Mouse (Mus musculus): Measurements from ENCODE around the gene Mto1.
A peak's percentile ranks its signal among the peaks of the same experiment; 100 is the strongest.
"Not testable (repeated sequence)": the region's sequence is repeated elsewhere in the genome, so short reads cannot be mapped to it uniquely, and the experiment has no call there.

Gene Mto1

DNA sequence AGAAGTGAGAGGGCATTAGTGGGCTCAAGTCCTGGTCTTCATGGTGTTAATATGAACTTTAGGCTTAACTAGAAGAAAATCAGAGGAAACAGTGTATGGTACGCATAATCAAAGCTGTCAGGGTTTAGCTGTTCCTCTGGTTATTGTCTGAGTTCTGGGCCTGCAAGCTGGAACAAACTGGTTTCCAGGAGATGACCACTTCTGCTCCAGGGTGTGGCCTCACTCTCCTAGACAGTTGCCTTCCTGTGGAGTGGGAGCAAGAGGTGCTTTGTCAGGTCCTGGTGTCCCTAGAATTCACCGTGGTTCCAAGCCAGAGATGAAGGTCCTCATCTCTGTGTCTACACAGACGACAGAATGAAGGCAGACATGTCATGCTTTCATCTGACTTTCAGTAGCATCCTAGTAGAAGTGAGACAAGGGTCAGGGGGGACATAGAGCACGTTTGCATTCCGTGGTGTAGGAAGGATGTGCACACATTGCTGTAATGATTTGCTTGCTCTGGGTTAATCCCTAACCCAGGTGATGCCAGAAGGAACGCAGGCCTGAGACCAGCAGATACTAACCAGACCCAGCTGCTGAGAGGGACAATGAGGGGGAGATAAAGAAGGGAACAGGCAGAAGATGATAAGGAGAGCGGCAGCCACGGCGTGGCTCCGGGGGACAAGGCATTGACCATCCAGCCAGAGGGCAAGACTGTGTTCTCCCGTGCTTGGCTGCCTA, 58.2 kb downstream of the Mto1 start:
- no peak for DNase-seq (ENCODE audit: low read depth)

DNA sequence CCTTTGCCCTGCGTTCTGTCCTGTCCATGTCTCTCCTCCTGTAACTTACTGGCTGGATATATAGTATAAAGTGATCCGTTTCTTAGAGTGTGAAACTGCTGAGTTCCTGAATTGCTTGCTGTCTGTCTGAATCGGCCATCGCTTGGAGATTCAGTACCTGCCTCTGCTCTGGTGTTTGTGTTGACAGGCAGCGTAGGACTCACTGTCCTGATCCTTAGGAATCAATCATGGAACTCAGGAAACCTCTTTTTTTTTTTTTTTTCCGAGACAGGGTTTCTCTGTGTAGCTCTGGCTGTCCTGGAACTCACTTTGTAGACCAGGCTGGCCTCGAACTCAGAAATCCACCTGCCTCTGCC, 58.7 kb downstream of the Mto1 start:
- DNase-seq (ENCODE audit: low read depth) = no peak

GRCm38 (mm10) chr9:78508106-78508786, 60.2 kb downstream of the Mto1 start:
- no peak for DNase-seq (ENCODE audit: low read depth)

GRCm38 (mm10) chr9:78511705-78512104, 63.7 kb downstream of the Mto1 start:
- no peak for DNase-seq (ENCODE audit: low read depth)

- no peak for DNase-seq (ENCODE audit: low read depth)
Measured at GRCm38 (mm10) chr9:78513776-78514500, 65.9 kb downstream of the Mto1 start.

- no peak for DNase-seq (ENCODE audit: low read depth)
Measured at GRCm38 (mm10) chr9:78514681-78515080, 66.7 kb downstream of the Mto1 start.

DNA sequence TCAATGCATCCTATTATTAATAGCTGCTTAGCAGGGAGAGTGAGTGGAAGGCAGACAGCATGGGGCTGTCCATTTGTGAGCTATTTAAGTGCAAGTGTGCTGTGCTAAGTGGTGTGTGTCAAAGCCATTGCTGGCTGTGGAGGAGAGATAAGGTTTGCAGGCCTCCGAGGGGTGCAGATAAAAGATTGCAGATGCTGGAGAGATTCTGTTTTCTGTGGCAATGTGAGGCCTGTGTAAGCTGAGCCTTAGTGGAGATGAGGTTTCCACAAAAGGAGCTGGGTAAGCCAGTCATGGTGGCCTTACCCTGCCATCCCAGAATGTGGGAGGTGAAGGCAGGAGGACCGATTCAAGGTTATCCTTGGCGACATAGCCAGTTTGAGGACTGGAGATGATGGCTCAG, 68.1 kb downstream of the Mto1 start:
- peak; percentile 53 for DNase-seq (ENCODE audit: low read depth)

- DNase-seq (ENCODE audit: low read depth) = not testable (repeated sequence)
Measured at GRCm38 (mm10) chr9:78517237-78517636, 69.2 kb downstream of the Mto1 start.

DNA sequence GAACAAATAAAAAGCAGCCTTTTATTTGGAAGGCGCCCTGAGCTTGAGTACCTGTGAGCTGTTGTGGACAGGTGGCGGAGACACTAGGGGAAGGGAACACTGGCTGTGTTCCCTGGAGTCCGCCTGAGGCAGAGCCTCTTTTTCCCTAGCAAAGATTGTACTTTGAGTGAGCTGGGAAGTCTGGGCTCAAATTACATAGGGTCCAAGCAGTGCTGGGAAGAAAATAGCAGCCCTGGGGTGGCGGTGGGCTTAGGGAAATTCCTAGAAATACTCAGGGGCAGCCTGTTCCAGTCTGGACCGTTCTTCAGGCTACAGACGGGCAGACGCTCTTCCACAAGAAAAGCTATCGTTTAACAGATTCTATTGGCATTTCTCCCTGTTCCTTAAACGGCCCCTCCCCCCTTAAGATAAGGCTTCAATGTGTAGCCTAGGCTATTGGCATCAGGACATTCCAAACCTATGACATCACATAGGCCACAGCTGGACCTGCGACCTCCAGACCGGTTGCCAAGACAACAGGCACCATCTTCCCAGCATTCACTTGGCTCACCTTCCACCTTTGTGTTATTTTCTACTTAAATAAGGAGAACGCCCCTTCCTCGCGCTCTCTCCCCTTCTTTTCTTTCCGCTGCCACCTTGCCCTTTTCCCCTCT, 72.2 kb downstream of the Mto1 start:
- DNase-seq (ENCODE audit: low read depth) = no peak

- no peak for DNase-seq (ENCODE audit: low read depth)
Measured at GRCm38 (mm10) chr9:78520780-78521601, 73.0 kb downstream of the Mto1 start.

GRCm38 (mm10) chr9:78521689-78522088, 73.7 kb downstream of the Mto1 start:
- no peak for DNase-seq (ENCODE audit: low read depth)

Measured in c-Kit-positive CD71-positive TER-119-negative erythroid progenitor cells, embryonic 14.5 days (primary cell).